Mouse (Mus musculus): Measurements from ENCODE around the gene Fgfr4.

Gene Fgfr4

GRCm38 (mm10) chr13:55152621-55153415 is at the start of gene Fgfr4:
Gene Fgfr4 (plus strand): TSS chr13:55152640.
- DNase-seq: no peak

GRCm38 (mm10) chr13:55103351-55103750 is 49.1 kb upstream of the Fgfr4 start:
- DNase-seq: no peak

- peak; percentile 97 for DNase-seq
These were observed 47.1 kb upstream of the Fgfr4 start, which contains the start of gene Zfp346 for GRCm38 (mm10) chr13:55105045-55105952. Gene Zfp346 (plus strand): TSS chr13:55105311.

GRCm38 (mm10) chr13:55105953-55106691 is 46.3 kb upstream of the Fgfr4 start:
- no peak for DNase-seq

- DNase-seq: no peak
These were observed 45.3 kb upstream of the Fgfr4 start for GRCm38 (mm10) chr13:55107116-55107515.

GRCm38 (mm10) chr13:55107694-55108093 is 44.7 kb upstream of the Fgfr4 start:
- DNase-seq: peak; percentile 56

GRCm38 (mm10) chr13:55114375-55114774 is 38.1 kb upstream of the Fgfr4 start:
- no peak for DNase-seq

GRCm38 (mm10) chr13:55124903-55125302 is 27.5 kb upstream of the Fgfr4 start:
- no peak for DNase-seq

GRCm38 (mm10) chr13:55133448-55133847 is 19.0 kb upstream of the Fgfr4 start, which contains the start of gene Gm17617:
Gene Gm17617 (minus strand): TSS chr13:55133548.
- no peak for DNase-seq

- no peak for DNase-seq
These were observed 17.1 kb upstream of the Fgfr4 start for GRCm38 (mm10) chr13:55135382-55135781.

- DNase-seq: no peak
These were observed 12.2 kb upstream of the Fgfr4 start for GRCm38 (mm10) chr13:55140271-55140670.

- DNase-seq: no peak
These were observed 1.5 kb downstream of the Fgfr4 start for GRCm38 (mm10) chr13:55153951-55154350.

- DNase-seq: no peak
These were observed 9.9 kb downstream of the Fgfr4 start for GRCm38 (mm10) chr13:55162365-55162764.

- no peak for DNase-seq
These were observed 11.1 kb downstream of the Fgfr4 start for GRCm38 (mm10) chr13:55163553-55163952.

GRCm38 (mm10) chr13:55165831-55166339 is 13.4 kb downstream of the Fgfr4 start:
- DNase-seq: no peak

- no peak for DNase-seq
These were observed 14.6 kb downstream of the Fgfr4 start for GRCm38 (mm10) chr13:55166806-55167725.

GRCm38 (mm10) chr13:55167798-55168197 is 15.4 kb downstream of the Fgfr4 start:
- no peak for DNase-seq

- no peak for DNase-seq
These were observed 15.8 kb downstream of the Fgfr4 start for GRCm38 (mm10) chr13:55168255-55168654.

- DNase-seq: peak; percentile 79
These were observed 16.5 kb downstream of the Fgfr4 start for GRCm38 (mm10) chr13:55168958-55169369.

GRCm38 (mm10) chr13:55171517-55172335 is 19.3 kb downstream of the Fgfr4 start:
- peak; percentile 76 for DNase-seq
